Mouse (Mus musculus) heart, adult 2 months (tissue): Measurements from ENCODE around the gene Fam89b.

Experiments used
- CTCF ChIP-seq: fragments of 200-600 bp; IDR thresholded peaks from 2 replicates; pipeline ENCODE4 v1.8.1; 2022; ENCODE audit warnings: antibody characterized with exemption, mild to moderate bottlenecking, moderate library complexity
- EP300 ChIP-seq: fragments of 200-500 bp; IDR thresholded peaks from 2 replicates; pipeline ENCODE4 v1.6.1; 2011; ENCODE audit warnings: low read depth, low read length, control low read depth; ENCODE audit not compliant: insufficient read depth

GRCm38 (mm10) chr19:5713730-5714129 lies 15.7 kb downstream of the Fam89b start:
- TF ChIP-seq EP300 (no peak), CTCF (no peak)
